Mouse (Mus musculus): ENCODE measurements around the gene Ms4a4d.

- no peak for TF ChIP-seq CTCF (IDR thresholded peaks at IDR 0.05; ENCODE audit: insufficient read depth, low read depth, low read length)
- no peak for TF ChIP-seq POLR2A (IDR thresholded peaks at IDR 0.05; ENCODE audit: insufficient read depth, low read depth, low read length)
Observed at GRCm38 (mm10) chr19:11589205-11589604, 52.6 kb downstream of the Ms4a4d start.
